8 mouse cellular contexts compared by ENCODE assay signal in the genomic region with DNA sequence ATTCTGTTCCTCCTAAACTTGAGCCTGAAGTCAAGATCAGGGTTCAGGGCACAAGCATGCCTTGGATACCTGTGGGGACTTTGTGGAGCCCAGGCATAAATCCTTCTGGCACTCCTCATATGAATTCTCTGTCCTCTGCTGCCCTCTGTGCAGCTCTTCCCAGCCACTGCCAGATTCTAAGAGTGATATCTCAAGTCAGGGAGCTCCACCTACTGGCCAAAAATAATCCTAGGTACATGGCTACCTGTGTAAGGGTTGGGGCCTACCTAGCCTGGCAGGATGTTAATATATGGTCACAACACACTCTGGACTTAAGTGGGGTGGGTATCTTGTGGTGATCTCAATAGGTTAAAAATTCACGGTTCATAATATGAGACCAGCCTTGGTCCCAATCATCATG. TPM values are rescaled to one million over a fixed set of nuclear protein-coding genes. Genes with fewer than 3 reads are reported as not detected.
DNase-seq lines count a peak whose midpoint lies in the region; ATAC-seq and TF ChIP-seq lines count a peak whose summit lies in the region.

No protein-coding gene starts in this region.

- H3K4me3 ChIP-seq in hindbrain, embryonic 16.5 days (ENCODE audit: low read length): no peak overlapping the region

- POLR2A ChIA-PET in Patski (lab: Charles Lee): interaction anchor here (1.2 kb wide), 1 partner anchor 13 kb away, joined by 3 read pairs; no protein-coding TSS in a partner anchor

- no peaks in the 10 kb centered on the region for H3K9me3 ChIP-seq in hindbrain, embryonic 16.5 days (ENCODE audit: control insufficient read depth, low read length)

- CTCF ChIA-PET in Patski (lab: Charles Lee): interaction anchor here (0.6 to 2.9 kb wide), 22 partner anchors 9 to 619 kb away, joined by 3 to 14 read pairs (median 4); a partner anchor contains a TSS

- 81% methylated on average over 1 of the region's 1 CpGs for WGBS in hindbrain, embryonic 16.5 days

- H3K27me3 ChIP-seq in Patski: no peaks in the 10 kb centered on the region
- no peaks in the 10 kb centered on the region for H3K27me3 ChIP-seq in hindbrain, embryonic 16.5 days (replicated peaks; ENCODE audit: control insufficient read depth, insufficient read depth, low read length)

- peak; percentile 80 for ATAC-seq in Patski
- peak; percentile 76 for ATAC-seq in hindbrain, embryonic 16.5 days
- peak; percentile 51 for ATAC-seq in monocyte, adult 5-6 weeks (replicated peaks; ENCODE audit: insufficient number of reproducible peaks, low FRiP score, low TSS enrichment, poor library complexity, severe bottlenecking)

- no peak overlapping the region for H3K9ac ChIP-seq in hindbrain, embryonic 16.5 days (ENCODE audit: low read depth, low read length)

- in situ Hi-C loops in Patski (cut with MboI; ENCODE audit: low pct_unique_long_range_greater_than_20kb): loop anchor here (5.0 to 25.0 kb wide), 2 partner anchors 225 to 740 kb away; a partner anchor contains a TSS

- no peak overlapping the region for H3K27ac ChIP-seq in hindbrain, embryonic 16.5 days (ENCODE audit: low read depth, low read length)

- DNase-seq in left cerebral cortex, adult 11 months (ENCODE audit: low spot score): peak; percentile 66
- no peak for DNase-seq in left cerebral cortex, adult 8-10 months (ENCODE audit: low spot score in 2 of 2)
- DNase-seq in Patski (ENCODE audit: low read depth, low spot score) (no peak), liver (peak; percentile 59)
- DNase-seq in embryo, embryonic 10.5 days (ENCODE audit: low spot score): peak; percentile 78
- DNase-seq in thymus, postnatal 4 days: peak; percentile 72

- no peak for TF ChIP-seq CTCF in Patski (IDR thresholded peaks at IDR 0.05)

- peaks cover 63% of the 10 kb centered on the region for H3K36me3 ChIP-seq in hindbrain, embryonic 16.5 days (ENCODE audit: control insufficient read depth, insufficient read depth, low read length)

- H3K4me2 ChIP-seq in hindbrain, embryonic 16.5 days (ENCODE audit: low read length): no peak overlapping the region

- no peaks in the 10 kb centered on the region for H3K4me1 ChIP-seq in hindbrain, embryonic 16.5 days (ENCODE audit: control insufficient read depth, insufficient read depth, low read depth, low read length)

RNA-seq across cellular contexts. Expression of a gene that starts 8.3 kb away (rescaled TPM):
- total RNA-seq in left cerebral cortex, adult 8-10 months (2022): 10 to 100 TPM; 19.0 to 25.3 (median 23.0) TPM
- polyA plus RNA-seq in Patski (2021): 10.4 TPM
- polyA plus RNA-seq in hindbrain, embryonic 16.5 days (2015; fragmentation: Nextera tagmentation; extraction: Ambion mirVana): 13.3 and 13.7 TPM in 2 replicates
- total RNA-seq in monocyte, adult 5-6 weeks (2017): 9.7 to 10.8 TPM (median 10.7 TPM) in 3 replicates

RNA-seq across cellular contexts. Expression of a gene that starts 17.6 kb away (rescaled TPM):
- total RNA-seq in left cerebral cortex, adult 8-10 months (2022): 10 to 100 TPM; 47.3 to 67.4 (median 51.3) TPM
- 29.8 TPM for polyA plus RNA-seq in Patski (2021)
- 26.6 and 33.4 TPM in 2 replicates for polyA plus RNA-seq in hindbrain, embryonic 16.5 days (2015; fragmentation: Nextera tagmentation; extraction: Ambion mirVana)
- 10.8 to 33.6 TPM (median 22.8 TPM) in 3 replicates for total RNA-seq in monocyte, adult 5-6 weeks (2017)

RNA-seq across cellular contexts. Expression of a gene that starts 22.3 kb away (rescaled TPM):
- total RNA-seq in left cerebral cortex, adult 8-10 months (2022): 10 to 100 TPM; 37.1 to 43.1 (median 39.5) TPM
- polyA plus RNA-seq in Patski (2021): 37.2 TPM
- 28.6 and 30.9 TPM in 2 replicates for polyA plus RNA-seq in hindbrain, embryonic 16.5 days (2015; fragmentation: Nextera tagmentation; extraction: Ambion mirVana)
- total RNA-seq in monocyte, adult 5-6 weeks (2017): 3.9 to 20.9 TPM (median 12.3 TPM) in 3 replicates

RNA-seq across cellular contexts. Expression of a gene that starts 22.3 kb away (rescaled TPM):
- 100 to 1,000 TPM in 1 of 4 experiments, 10 to 100 TPM in 3; 97.5 to 105 (median 99.5) TPM for total RNA-seq in left cerebral cortex, adult 8-10 months (2022)
- 133 TPM for polyA plus RNA-seq in Patski (2021)
- polyA plus RNA-seq in hindbrain, embryonic 16.5 days (2015; fragmentation: Nextera tagmentation; extraction: Ambion mirVana): 47.5 and 56.5 TPM in 2 replicates
- total RNA-seq in monocyte, adult 5-6 weeks (2017): 143 to 191 TPM (median 183 TPM) in 3 replicates

RNA-seq across cellular contexts. Expression of a gene that starts 23.5 kb away (rescaled TPM):
- total RNA-seq in left cerebral cortex, adult 8-10 months (2022): 1 to 10 TPM; 1.0 to 1.3 (median 1.1) TPM
- polyA plus RNA-seq in Patski (2021): 0.42 TPM
- polyA plus RNA-seq in hindbrain, embryonic 16.5 days (2015; fragmentation: Nextera tagmentation; extraction: Ambion mirVana): 3.6 and 3.9 TPM in 2 replicates
- total RNA-seq in monocyte, adult 5-6 weeks (2017): not detected in 3 replicates

Comparison
In these comparisons a context has a peak if more than half of its experiments do, and no peak if none do; other contexts are left out.
1. DNase-seq: peak in left cerebral cortex, adult 11 months (single experiment), embryo, embryonic 10.5 days (single experiment), liver (single experiment) and thymus, postnatal 4 days (single experiment); none in left cerebral cortex, adult 8-10 months (0 of 2) and Patski (single experiment).
2. Peak in every context shown above with its lines, with median percentiles within 50 percentile points of each other: ATAC-seq.